Comparison of ENCODE assay signal across 8 mouse cellular contexts in the genomic region with DNA sequence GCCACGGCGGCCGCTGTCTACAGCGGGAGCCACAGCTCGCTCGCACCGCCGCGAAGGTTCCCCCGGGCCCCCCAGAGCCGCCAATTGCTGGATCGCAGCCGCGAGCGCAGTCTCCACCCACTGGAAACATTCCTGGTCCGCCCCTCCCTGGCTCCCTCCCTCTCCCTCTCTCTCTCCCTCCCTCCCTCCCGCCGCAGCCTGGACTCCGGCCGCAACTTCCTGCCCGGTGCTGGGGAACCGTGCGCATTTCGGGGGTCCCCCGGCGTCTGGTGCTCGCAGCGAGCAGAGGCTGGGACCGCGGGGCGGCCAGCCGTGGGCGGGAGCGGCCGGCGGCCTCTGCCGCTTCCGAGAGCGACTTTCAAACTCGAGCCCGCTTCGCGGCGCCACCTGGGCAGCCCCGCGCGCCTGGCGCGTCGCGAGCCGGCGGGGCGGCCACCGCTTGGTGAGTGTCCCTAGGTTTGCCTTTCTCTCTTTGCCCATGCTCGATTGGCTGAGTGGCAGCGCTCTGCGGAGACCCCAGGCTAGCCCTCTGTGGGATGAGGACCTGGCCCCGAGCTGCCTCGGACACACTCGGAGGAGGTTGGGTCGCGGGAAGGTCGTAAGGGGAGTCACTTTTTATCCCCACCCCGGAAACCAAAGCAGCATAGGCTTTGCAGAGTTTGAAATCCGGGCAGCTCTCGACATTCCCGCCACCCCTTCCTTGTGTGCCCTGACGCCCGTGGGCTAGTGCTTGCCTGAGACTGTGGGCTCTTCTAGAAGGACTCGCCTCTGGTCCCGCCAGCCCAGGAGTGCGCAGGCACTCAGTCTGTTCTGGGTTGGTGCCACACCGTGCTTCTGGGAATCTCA. TPM values are rescaled to one million over a fixed set of nuclear protein-coding genes. Genes with fewer than 3 reads are reported as not detected.
A peak's percentile ranks its signal among the peaks of the same experiment; 100 is the strongest.
DNase-seq lines count a peak whose midpoint lies in the region; ATAC-seq and TF ChIP-seq lines count a peak whose summit lies in the region.

No protein-coding gene starts in this region.

- DNase-seq in CH12.LX (ENCODE audit: extremely low read depth) = no peak
- peak; percentile 73 for DNase-seq in heart, postnatal 25 days (ENCODE audit: low spot score)
- DNase-seq in layer of hippocampus, postnatal 10 days (ENCODE audit: low spot score in 2 of 2) = peak; percentile 65 to 70
- peak; percentile 77 to 82 for DNase-seq in lung, postnatal 4 days
- DNase-seq in retina, postnatal 1 day = peak; percentile 86
- peak; percentile 86 for DNase-seq in urinary bladder, postnatal 14 days (ENCODE audit: low spot score)

- TF ChIP-seq CTCF in CH12.LX (conservative IDR thresholded peaks at IDR 0.05 in 1 of 2, IDR thresholded peaks at IDR 0.05 in 1 of 2; ENCODE audit: low read depth in 2 of 2, low read length in 2 of 2) = no peak
- TF ChIP-seq CTCF in bone marrow, adult 2 months (IDR thresholded peaks at IDR 0.05; ENCODE audit: control insufficient read depth, insufficient read depth, low read length) = no peak

- H3K27me3 ChIP-seq in CH12.LX (replicated peaks) = peaks cover 62% of the 10 kb centered on the region
- peaks cover 79% of the 10 kb centered on the region for H3K27me3 ChIP-seq in forebrain, embryonic 12.5 days

- no peak for TF ChIP-seq RAD21 in CH12.LX (IDR thresholded peaks at IDR 0.05; ENCODE audit: low read depth, low read length)

- peak overlapping the region; percentile 90 for H3K27ac ChIP-seq in CH12.LX (ENCODE audit: insufficient read depth, low read depth)
- peak overlapping the region; percentile 96 for H3K27ac ChIP-seq in bone marrow, adult 2 months (ENCODE audit: control insufficient read depth, insufficient read depth, low read depth, low read length, poor library complexity)
- no peak overlapping the region for H3K27ac ChIP-seq in forebrain, embryonic 12.5 days

- peak overlapping the region; percentile 51 to 64 (median 55) for H3K4me3 ChIP-seq in CH12.LX (replicated peaks in 1 of 3; ENCODE audit: low read depth in 2 of 3, low read length in 2 of 3, poor library complexity in 1 of 3)
- peak overlapping the region; percentile 93 for H3K4me3 ChIP-seq in bone marrow, adult 2 months (replicated peaks; ENCODE audit: control insufficient read depth, low read depth, low read length)
- H3K4me3 ChIP-seq in forebrain, embryonic 12.5 days (replicated peaks) = peak overlapping the region; percentile 63

- peak overlapping the region; percentile 95 for H3K4me2 ChIP-seq in CH12.LX (ENCODE audit: insufficient read depth, low read depth, poor library complexity, severe bottlenecking)
- peak overlapping the region; percentile 97 for H3K4me2 ChIP-seq in forebrain, embryonic 12.5 days

- TF ChIP-seq POLR2A in CH12.LX (IDR thresholded peaks at IDR 0.05; ENCODE audit: low read depth, low read length) = peak; percentile 29
- peak; percentile 47; the same call in 1 of the 2 replicates for TF ChIP-seq POLR2A in bone marrow, adult 2 months (IDR thresholded peaks at IDR 0.05; ENCODE audit: borderline replicate concordance, control insufficient read depth, low read depth, low read length)

- peak; percentile 82 for ATAC-seq in forebrain, embryonic 12.5 days (ENCODE audit: low FRiP score)

- no peaks in the 10 kb centered on the region for H3K36me3 ChIP-seq in CH12.LX (replicated peaks in 1 of 2; ENCODE audit: control insufficient read depth in 1 of 2, insufficient read depth in 1 of 2, low read length in 1 of 2)
- H3K36me3 ChIP-seq in forebrain, embryonic 12.5 days (replicated peaks) = no peaks in the 10 kb centered on the region

- in situ Hi-C loops in CH12.LX (cut with MboI; ENCODE audit: low pct_ligation_motif_present, low pct_unique_long_range_greater_than_20kb, low sequenced_read_pairs) = no loop called here

- WGBS in bone marrow, adult 2 months = under 1% methylated on average over 74 of the region's 74 CpGs
- under 1% methylated on average over 67 of the region's 74 CpGs for WGBS in forebrain, embryonic 12.5 days

- H3K79me2 ChIP-seq in CH12.LX (replicated peaks; ENCODE audit: control insufficient read depth, extremely low read depth, insufficient read depth, poor library complexity, severe bottlenecking) = peaks cover 4% of the 10 kb centered on the region; the same call in 1 of the 2 replicates

- no peaks in the 10 kb centered on the region for H3K9me3 ChIP-seq in CH12.LX (replicated peaks; ENCODE audit: low read length)
- no peaks in the 10 kb centered on the region for H3K9me3 ChIP-seq in forebrain, embryonic 12.5 days

- intact Hi-C loops in heart, postnatal 25 days (cut with DNase I) = loop anchor here (2.0 to 5.0 kb wide), 2 partner anchors 17 to 36 kb away; no protein-coding TSS in a partner anchor

- dilution Hi-C loops in CH12.LX (cut with MboI; ENCODE audit: extremely low pct_ligation_motif_present, extremely low pct_unique_long_range_greater_than_20kb, low sequenced_read_pairs) = no loop called here

- peak overlapping the region; percentile 45 for H3K9ac ChIP-seq in CH12.LX (ENCODE audit: insufficient read depth, low read depth)
- H3K9ac ChIP-seq in forebrain, embryonic 12.5 days = peak overlapping the region; percentile 61

- peaks cover 11 to 49% of the 10 kb centered on the region in 2 experiments for H3K4me1 ChIP-seq in CH12.LX (ENCODE audit: control insufficient read depth in 1 of 2, insufficient read depth in 2 of 2)
- H3K4me1 ChIP-seq in bone marrow, adult 2 months (ENCODE audit: control insufficient read depth, insufficient read depth, low read length) = peaks cover 12% of the 10 kb centered on the region
- H3K4me1 ChIP-seq in forebrain, embryonic 12.5 days = peaks cover 18% of the 10 kb centered on the region

- no peak for TF ChIP-seq EP300 in CH12.LX (IDR thresholded peaks at IDR 0.05; ENCODE audit: low read length)

TF ChIP-seq in CH12.LX, 34 proteins besides CTCF, POLR2A, EP300 and RAD21:
- no peak for TF ChIP-seq TBP (conservative IDR thresholded peaks at IDR 0.05; ENCODE audit: low read depth, low read length)
- TF ChIP-seq KAT2A (IDR thresholded peaks at IDR 0.05; ENCODE audit: insufficient replicate concordance, low read length) = no peak
- TF ChIP-seq SIN3A (IDR thresholded peaks at IDR 0.05; ENCODE audit: low read length) = no peak; the same call in 1 of the 2 replicates
- no peak for TF ChIP-seq ZNF384 (IDR thresholded peaks at IDR 0.05; ENCODE audit: low read depth, low read length)
- TF ChIP-seq POLR2AphosphoS2 (IDR thresholded peaks at IDR 0.05; ENCODE audit: low read depth, low read length) = no peak
- no peak for TF ChIP-seq MYC (IDR thresholded peaks at IDR 0.05; ENCODE audit: low read depth, low read length)
- no peak for TF ChIP-seq GABPA (IDR thresholded peaks at IDR 0.05; ENCODE audit: insufficient replicate concordance, low read depth, low read length)
- TF ChIP-seq HCFC1 (IDR thresholded peaks at IDR 0.05; ENCODE audit: low read depth, low read length) = no peak
- TF ChIP-seq MAFK (IDR thresholded peaks at IDR 0.05; ENCODE audit: insufficient replicate concordance, low read length) = no peak
- no peak; the same call in 1 of the 2 replicates for TF ChIP-seq MEF2A (IDR thresholded peaks at IDR 0.05; ENCODE audit: borderline replicate concordance, low read depth, low read length)
- no peak for TF ChIP-seq SMC3 (IDR thresholded peaks at IDR 0.05; ENCODE audit: low read depth, low read length)
- no peak for TF ChIP-seq USF2 (conservative IDR thresholded peaks at IDR 0.05; ENCODE audit: low read depth, low read length)
- no peak for TF ChIP-seq ZMIZ1 (IDR thresholded peaks at IDR 0.05; ENCODE audit: low read depth, low read length)
- no peak for TF ChIP-seq JUN (IDR thresholded peaks at IDR 0.05; ENCODE audit: insufficient read depth, low read depth, low read length)
- TF ChIP-seq MAX (IDR thresholded peaks at IDR 0.05; ENCODE audit: low read length) = no peak
- TF ChIP-seq NRF1 (IDR thresholded peaks at IDR 0.05; ENCODE audit: low read depth, low read length) = no peak; the same call in 1 of the 2 replicates
- TF ChIP-seq TCF12 (IDR thresholded peaks at IDR 0.05; ENCODE audit: low read depth, low read length) = peak; percentile 36; the same call in 1 of the 2 replicates
- no peak for TF ChIP-seq PAX5 (IDR thresholded peaks at IDR 0.05; ENCODE audit: low read length)
- no peak for TF ChIP-seq IRF4 (IDR thresholded peaks at IDR 0.05; ENCODE audit: low read depth, low read length)
- no peak for TF ChIP-seq USF1 (IDR thresholded peaks at IDR 0.05; ENCODE audit: low read depth, low read length)
- TF ChIP-seq MAZ (IDR thresholded peaks at IDR 0.05; ENCODE audit: low read depth, low read length) = no peak
- 0 out of 2 replicates have a peak, but pooled peaks have one; percentile 61 for TF ChIP-seq CHD1 (IDR thresholded peaks at IDR 0.05; ENCODE audit: low read depth, low read length)
- no peak for TF ChIP-seq ETS1 (conservative IDR thresholded peaks at IDR 0.05; ENCODE audit: low read depth, low read length)
- TF ChIP-seq ZKSCAN1 (IDR thresholded peaks at IDR 0.05; ENCODE audit: borderline replicate concordance, low read depth, low read length) = no peak
- no peak; the same call in 1 of the 2 replicates for TF ChIP-seq BHLHE40 (IDR thresholded peaks at IDR 0.05; ENCODE audit: low read depth, low read length)
- no peak for TF ChIP-seq CHD2 (IDR thresholded peaks at IDR 0.05; ENCODE audit: low read length)
- peak; percentile 97 for TF ChIP-seq UBTF (IDR thresholded peaks at IDR 0.05; ENCODE audit: low read depth, low read length)
- no peak for TF ChIP-seq RCOR1 (conservative IDR thresholded peaks at IDR 0.05; ENCODE audit: low read depth, low read length)
- TF ChIP-seq ZC3H11A (IDR thresholded peaks at IDR 0.05; ENCODE audit: low read depth, low read length) = no peak
- no peak; the same call in 1 of the 2 replicates for TF ChIP-seq NELFE (IDR thresholded peaks at IDR 0.05; ENCODE audit: low read depth, low read length)
- no peak for TF ChIP-seq E2F4 (IDR thresholded peaks at IDR 0.05; ENCODE audit: insufficient replicate concordance, low read depth, low read length)
- TF ChIP-seq JUND (conservative IDR thresholded peaks at IDR 0.05; ENCODE audit: low read depth, low read length) = no peak
- TF ChIP-seq ELF1 (IDR thresholded peaks at IDR 0.05; ENCODE audit: low read depth, low read length) = 0 out of 2 replicates have a peak, but pooled peaks have one; percentile 6
- TF ChIP-seq MXI1 (IDR thresholded peaks at IDR 0.05; ENCODE audit: low read depth, low read length) = no peak
TF ChIP-seq in CH12.LX: peak in this region for 4.

RNA-seq across cellular contexts. Expression of gene Plekhg3, which starts 2.9 kb away (rescaled TPM):
- 4.1 and 6.1 TPM in 2 replicates for total RNA-seq in CH12.LX (2012; rRNA removed)
- total RNA-seq in CH12.LX (2014; rRNA removed) = 0.04 and 0.16 TPM in 2 replicates
- 0.27 and 0.37 TPM in 2 replicates for polyA plus RNA-seq in CH12.LX (2012; ENCODE audit: insufficient read length, low read depth)
- 9.6 and 24.0 TPM in 2 replicates for polyA plus RNA-seq in bone marrow, adult 2 months (2011; ENCODE audit: insufficient read depth, insufficient read length, low replicate concordance, missing spikeins)
- 1.0 TPM in 2 replicates for polyA plus RNA-seq in forebrain, embryonic 12.5 days (2016; fragmentation: Nextera tagmentation; extraction: Ambion mirVana)
- 10 to 100 TPM; 13.5 to 16.6 TPM for total RNA-seq in heart, postnatal 25 days (2021)
- total RNA-seq in layer of hippocampus, postnatal 10 days (2021) = 1 to 10 TPM; 6.1 to 6.2 TPM
